ENCODE assay signal across 8 mouse cellular contexts in genomic region chr12:113185442-113186291, GRCm38 (mm10). TPM values are rescaled to one million over a fixed set of nuclear protein-coding genes. Genes with fewer than 3 reads are reported as not detected.
DNase-seq lines count a peak whose midpoint lies in the region; ATAC-seq lines count a peak whose summit lies in the region.

Gene Tmem121 (plus strand): TSS chr12:113185930.

- peak within 1 kb of the TSS; percentile 93 for H3K9ac ChIP-seq in hindbrain, embryonic 13.5 days
- H3K9ac ChIP-seq in limb, embryonic 13.5 days = peak within 1 kb of the TSS; percentile 78

- whole genome bisulfite sequencing in hindbrain, embryonic 13.5 days = 1% methylated on average over 58 of the region's 63 CpGs
- 3% methylated on average over 50 of the region's 63 CpGs for WGBS in limb, embryonic 13.5 days

- H3K27me3 ChIP-seq in hindbrain, embryonic 13.5 days = peaks cover 10% of the 10 kb centered on the region; the same call in 1 of the 2 replicates
- peaks cover 32% of the 10 kb centered on the region for H3K27me3 ChIP-seq in limb, embryonic 13.5 days

- peak within 1 kb of the TSS; percentile 73 for H3K27ac ChIP-seq in hindbrain, embryonic 13.5 days
- no peak within 1 kb of the TSS for H3K27ac ChIP-seq in limb, embryonic 13.5 days

- peaks cover 34% of the 10 kb centered on the region for H3K4me1 ChIP-seq in hindbrain, embryonic 13.5 days (replicated peaks)
- peaks cover 28% of the 10 kb centered on the region for H3K4me1 ChIP-seq in limb, embryonic 13.5 days

- peak within 1 kb of the TSS; percentile 79 for H3K4me3 ChIP-seq in hindbrain, embryonic 13.5 days
- H3K4me3 ChIP-seq in limb, embryonic 13.5 days = peak within 1 kb of the TSS; percentile 60

- no peaks in the 10 kb centered on the region for H3K9me3 ChIP-seq in hindbrain, embryonic 13.5 days
- H3K9me3 ChIP-seq in limb, embryonic 13.5 days = 0 out of 2 replicates have a peak, but pooled peaks cover 4% of the 10 kb centered on the region

- peaks cover 27% of the 10 kb centered on the region for H3K36me3 ChIP-seq in hindbrain, embryonic 13.5 days
- peaks cover 27% of the 10 kb centered on the region for H3K36me3 ChIP-seq in limb, embryonic 13.5 days

- DNase-seq in kidney, adult 18-20 months = peak; percentile 18
- no peak for DNase-seq in kidney, adult 9 months
- peak; percentile 25 for DNase-seq in MEL-GATA-1-ER (ENCODE audit: extremely low read depth, low read depth)
- peak; percentile 74 for DNase-seq in cerebellum, postnatal 14 days
- peak; percentile 77 for DNase-seq in retina, postnatal 1 day
- no peak for DNase-seq in testis, postnatal 14 days (ENCODE audit: low spot score)

- H3K4me2 ChIP-seq in hindbrain, embryonic 13.5 days = peak within 1 kb of the TSS; percentile 89
- peak within 1 kb of the TSS; percentile 92 for H3K4me2 ChIP-seq in limb, embryonic 13.5 days (replicated peaks)

- peak; percentile 57 for ATAC-seq in hindbrain, embryonic 13.5 days (ENCODE audit: low FRiP score)
- peak; percentile 74 for ATAC-seq in limb, embryonic 13.5 days (ENCODE audit: low FRiP score, low read depth)

RNA-seq across cellular contexts. Expression of gene Tmem121, which starts in this region (rescaled TPM):
- polyA plus RNA-seq in hindbrain, embryonic 13.5 days (2015; fragmentation: Nextera tagmentation; extraction: Ambion mirVana) = 32.4 and 34.9 TPM in 2 replicates
- polyA plus RNA-seq in limb, embryonic 13.5 days (2015; fragmentation: Nextera tagmentation; extraction: Ambion mirVana) = 21.2 and 23.4 TPM in 2 replicates

Comparison
In these comparisons a context has a peak if more than half of its experiments do, and no peak if none do; other contexts are left out.
1. DNase-seq: peak in kidney, adult 18-20 months (single experiment), MEL-GATA-1-ER (single experiment), cerebellum, postnatal 14 days (2 of 2) and retina, postnatal 1 day (single experiment); none in kidney, adult 9 months (single experiment) and testis, postnatal 14 days (single experiment).